Mouse (Mus musculus): ENCODE measurements around the gene Cit. TPM values are rescaled to one million over a fixed set of nuclear protein-coding genes. Genes with fewer than 3 reads are reported as not detected.

The Cit gene
- total and polyA plus RNA-seq, 3 experiments, result 21.5 to 32.9 (median 24.1) TPM

- Histone ChIP-seq H3K27ac (ENCODE audit: control insufficient read depth, low read depth, low read length) (no peak overlapping the region), H3K36me3 (ENCODE audit: control insufficient read depth in 1 of 2, insufficient read depth in 2 of 2, low read length in 2 of 2) (peaks cover 0 to 15% of the 10 kb centered on the region in 2 experiments; a peak in 2 of 4 replicates), H3K79me2 (ENCODE audit: control insufficient read depth, insufficient read depth, low read length, poor library complexity) (no peaks in the 10 kb centered on the region), H3K4me1 (ENCODE audit: control insufficient read depth in 1 of 2, insufficient read depth in 2 of 2, low read length in 2 of 2) (no peaks in the 10 kb centered on the region), H3K9me3 (replicated peaks; ENCODE audit: insufficient read depth, low read length) (no peaks in the 10 kb centered on the region), H3K27me3 (ENCODE audit: control insufficient read depth in 1 of 2, insufficient read depth in 2 of 2, low read length in 2 of 2) (no peaks in the 10 kb centered on the region), H3K4me3 (ENCODE audit: control insufficient read depth in 1 of 2, insufficient read depth in 1 of 2, low read depth in 2 of 2, low read length in 2 of 2) (no peak overlapping the region), H3K9ac (ENCODE audit: control insufficient read depth, low read depth, low read length, poor library complexity, severe bottlenecking) (no peak overlapping the region)
- TF ChIP-seq CTCF (IDR thresholded peaks at IDR 0.05 in 2 of 3, conservative IDR thresholded peaks at IDR 0.05 in 1 of 3; ENCODE audit: control insufficient read depth in 1 of 3, insufficient read depth in 1 of 3, low read depth in 2 of 3, low read length in 3 of 3, poor library complexity in 1 of 3, severe bottlenecking in 1 of 3), result peak; percentile 24 to 47 (median 39); a peak in 5 of 6 replicates
- peak; percentile 7 for TF ChIP-seq RAD21 (IDR thresholded peaks at IDR 0.05; ENCODE audit: low read depth, low read length)
- TF ChIP-seq USF2 (IDR thresholded peaks at IDR 0.05; ENCODE audit: borderline replicate concordance in 1 of 2, insufficient read depth in 1 of 2, low read depth in 1 of 2, low read length in 2 of 2), result no peak
- peak; percentile 35 for DNase-seq (ENCODE audit: low read depth, low spot score)
Measured at GRCm38 (mm10) chr5:115957177-115957576, 112.1 kb downstream of the Cit start.

- no peak for TF ChIP-seq TBP (IDR thresholded peaks at IDR 0.05; ENCODE audit: low read depth, low read length)
- TF ChIP-seq JUND (IDR thresholded peaks at IDR 0.05; ENCODE audit: low read depth, low read length), result no peak
- TF ChIP-seq MAFK (IDR thresholded peaks at IDR 0.05; ENCODE audit: borderline replicate concordance, low read depth, low read length), result no peak
- TF ChIP-seq RCOR1 (IDR thresholded peaks at IDR 0.05; ENCODE audit: low read depth, low read length), result no peak
- no peak for TF ChIP-seq HCFC1 (IDR thresholded peaks at IDR 0.05; ENCODE audit: low read depth, low read length)
- TF ChIP-seq USF1 (IDR thresholded peaks at IDR 0.05; ENCODE audit: low read depth, low read length), result no peak
- no peak; the same call in 1 of the 2 replicates for TF ChIP-seq TAL1 (IDR thresholded peaks at IDR 0.05; ENCODE audit: low read length)
- TF ChIP-seq ETS1 (IDR thresholded peaks at IDR 0.05; ENCODE audit: low read depth, low read length), result no peak
- TF ChIP-seq SMC3 (IDR thresholded peaks at IDR 0.05; ENCODE audit: low read depth, low read length), result no peak
- TF ChIP-seq EP300 (IDR thresholded peaks at IDR 0.05; ENCODE audit: low read depth in 1 of 2, low read length in 2 of 2), result no peak
- no peak for TF ChIP-seq CHD2 (IDR thresholded peaks at IDR 0.05; ENCODE audit: low read length)
- TF ChIP-seq MXI1 (IDR thresholded peaks at IDR 0.05; ENCODE audit: low read depth, low read length), result no peak
- TF ChIP-seq NRF1 (IDR thresholded peaks at IDR 0.05; ENCODE audit: insufficient read depth, low read depth, low read length, poor library complexity, severe bottlenecking), result no peak
- no peak for TF ChIP-seq GABPA (IDR thresholded peaks at IDR 0.05; ENCODE audit: low read depth, low read length)
- TF ChIP-seq SIN3A (IDR thresholded peaks at IDR 0.05; ENCODE audit: low read length), result no peak
- no peak for TF ChIP-seq MYB (IDR thresholded peaks at IDR 0.05; ENCODE audit: low read depth, low read length)
- no peak for TF ChIP-seq POLR2AphosphoS5 (IDR thresholded peaks at IDR 0.05; ENCODE audit: borderline replicate concordance, low read depth, low read length)
- no peak for TF ChIP-seq CTCF (IDR thresholded peaks at IDR 0.05 in 2 of 3, conservative IDR thresholded peaks at IDR 0.05 in 1 of 3; ENCODE audit: control insufficient read depth in 1 of 3, insufficient read depth in 1 of 3, low read depth in 2 of 3, low read length in 3 of 3, poor library complexity in 1 of 3, severe bottlenecking in 1 of 3)
- no peak for TF ChIP-seq MEF2A (IDR thresholded peaks at IDR 0.05; ENCODE audit: extremely low read depth, insufficient replicate concordance, low read depth, low read length, poor library complexity, severe bottlenecking)
- DNase-seq (ENCODE audit: low read depth, low spot score), result peak; percentile 29
- H3K4me3 ChIP-seq (ENCODE audit: control insufficient read depth in 1 of 2, insufficient read depth in 1 of 2, low read depth in 2 of 2, low read length in 2 of 2), result no peak overlapping the region
- H3K27me3 ChIP-seq (ENCODE audit: control insufficient read depth in 1 of 2, insufficient read depth in 2 of 2, low read length in 2 of 2), result no peaks in the 10 kb centered on the region
- H3K36me3 ChIP-seq (ENCODE audit: control insufficient read depth in 1 of 2, insufficient read depth in 2 of 2, low read length in 2 of 2), result peaks cover 0 to 9% of the 10 kb centered on the region in 2 experiments; a peak in 2 of 4 replicates
- H3K27ac ChIP-seq (ENCODE audit: control insufficient read depth, low read depth, low read length), result no peak overlapping the region
- H3K79me2 ChIP-seq (ENCODE audit: control insufficient read depth, insufficient read depth, low read length, poor library complexity), result no peaks in the 10 kb centered on the region
- H3K9me3 ChIP-seq (replicated peaks; ENCODE audit: insufficient read depth, low read length), result no peaks in the 10 kb centered on the region
- H3K9ac ChIP-seq (ENCODE audit: control insufficient read depth, low read depth, low read length, poor library complexity, severe bottlenecking), result no peak overlapping the region
- H3K4me1 ChIP-seq (ENCODE audit: control insufficient read depth in 1 of 2, insufficient read depth in 2 of 2, low read length in 2 of 2), result no peaks in the 10 kb centered on the region
Measured at GRCm38 (mm10) chr5:115958344-115958743, 113.3 kb downstream of the Cit start.

Data from MEL (cell line).